Mouse (Mus musculus): Measurements from ENCODE around the gene Exosc1. TPM values are rescaled to one million over a fixed set of nuclear protein-coding genes. Genes with fewer than 3 reads are reported as not detected.

Exosc1 gene
- polyA plus RNA-seq, 1 experiment from 2014 or later = 32.3 TPM

DNA sequence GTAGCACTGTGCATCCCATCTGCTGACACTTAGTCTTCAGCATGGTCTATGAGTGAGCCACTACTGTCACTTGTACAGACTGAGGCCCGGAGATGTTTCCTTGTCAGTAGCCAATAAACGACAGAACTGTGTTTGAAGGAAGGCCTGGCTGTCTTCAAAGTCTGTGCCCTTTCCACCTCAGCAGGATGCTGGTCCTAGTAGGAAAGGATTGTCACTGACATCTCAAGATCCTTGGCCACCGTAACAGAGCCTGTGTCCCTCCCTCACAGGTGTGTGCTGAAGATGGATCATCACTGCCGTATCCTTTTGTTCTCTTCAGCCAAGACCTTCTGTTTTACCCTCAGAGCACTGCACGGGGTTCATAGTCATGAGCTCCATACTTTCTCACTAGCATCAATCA, 5.3 kb upstream of the Exosc1 start:
- peaks cover 57% of the 10 kb centered on the region for H3K36me3 ChIP-seq (ENCODE audit: control insufficient read depth, insufficient read depth)
- H3K4me3 ChIP-seq (ENCODE audit: low read depth, low read length) = no peak overlapping the region
- H3K9ac ChIP-seq (ENCODE audit: low read depth, low read length) = no peak overlapping the region
- H3K4me2 ChIP-seq (replicated peaks; ENCODE audit: low read depth) = no peak overlapping the region
- TF ChIP-seq CTCF (IDR thresholded peaks at IDR 0.05; ENCODE audit: low read depth) = no peak
- no peaks in the 10 kb centered on the region; the same call in 1 of the 2 replicates for H3K4me1 ChIP-seq (replicated peaks; ENCODE audit: control insufficient read depth, insufficient read depth, low read length)
- H3K27me3 ChIP-seq (replicated peaks; ENCODE audit: control insufficient read depth, insufficient read depth, low read length) = no peaks in the 10 kb centered on the region
- H3K9me3 ChIP-seq (ENCODE audit: control insufficient read depth) = no peaks in the 10 kb centered on the region
- no peak for ATAC-seq
- no peak overlapping the region for H3K27ac ChIP-seq (ENCODE audit: low read depth, low read length)
- 84% methylated on average over 5 of the region's 5 CpGs for WGBS

DNA sequence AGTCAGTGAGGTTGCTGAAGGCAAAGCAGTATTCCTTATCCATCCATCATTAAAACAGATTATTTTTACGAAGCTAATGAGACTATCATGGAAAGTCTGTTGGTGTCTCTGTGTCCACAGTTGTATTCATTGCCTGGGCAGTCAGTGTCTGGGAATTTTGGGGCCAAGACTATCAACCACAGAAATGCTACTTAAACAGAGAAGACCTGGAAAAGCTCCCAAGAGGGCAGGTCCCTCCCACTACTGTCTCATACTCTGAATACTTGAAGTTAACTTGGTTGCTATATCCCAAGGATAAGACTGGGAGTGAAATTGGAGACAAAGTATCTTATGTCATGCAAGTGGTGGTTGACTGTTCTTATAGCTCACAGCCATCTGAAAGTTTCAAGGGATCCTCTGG, 2.7 kb upstream of the Exosc1 start:
- H3K27me3 ChIP-seq (replicated peaks; ENCODE audit: control insufficient read depth, insufficient read depth, low read length) = no peaks in the 10 kb centered on the region
- peaks cover 36% of the 10 kb centered on the region for H3K36me3 ChIP-seq (ENCODE audit: control insufficient read depth, insufficient read depth)
- H3K9ac ChIP-seq (ENCODE audit: low read depth, low read length) = no peak overlapping the region
- no peak overlapping the region for H3K4me2 ChIP-seq (replicated peaks; ENCODE audit: low read depth)
- H3K4me1 ChIP-seq (replicated peaks; ENCODE audit: control insufficient read depth, insufficient read depth, low read length) = peaks cover 5% of the 10 kb centered on the region; the same call in 1 of the 2 replicates
- ATAC-seq = no peak
- 90% methylated on average over 1 of the region's 1 CpGs for WGBS
- no peak overlapping the region for H3K4me3 ChIP-seq (ENCODE audit: low read depth, low read length)
- H3K27ac ChIP-seq (ENCODE audit: low read depth, low read length) = no peak overlapping the region
- H3K9me3 ChIP-seq (ENCODE audit: control insufficient read depth) = no peaks in the 10 kb centered on the region
- no peak for TF ChIP-seq CTCF (IDR thresholded peaks at IDR 0.05; ENCODE audit: low read depth)

DNA sequence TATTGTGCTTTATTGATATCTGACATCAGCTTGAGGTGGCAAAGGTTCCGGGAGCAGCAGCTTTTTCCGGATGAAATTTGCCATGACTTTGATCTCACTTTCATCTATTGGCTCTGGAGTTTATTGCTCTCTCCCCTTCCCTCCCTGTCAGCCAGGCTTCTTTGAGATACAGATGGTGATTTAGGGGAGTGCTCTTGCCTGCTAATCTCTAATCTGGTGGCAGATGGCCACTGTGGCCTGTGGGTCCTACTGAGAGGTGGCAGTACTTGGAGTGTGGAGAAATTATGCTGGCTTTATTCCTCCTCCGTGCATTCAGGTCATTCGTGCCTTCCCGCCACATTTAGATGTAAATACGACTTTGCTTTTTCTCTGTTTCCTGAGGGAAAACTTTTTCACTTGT, 901 bp upstream of the Exosc1 start:
- Histone ChIP-seq H3K9ac (ENCODE audit: low read depth, low read length) (peak overlapping the region; percentile 67; the same call in 1 of the 2 replicates), H3K27ac (ENCODE audit: low read depth, low read length) (no peak overlapping the region), H3K27me3 (replicated peaks; ENCODE audit: control insufficient read depth, insufficient read depth, low read length) (no peaks in the 10 kb centered on the region), H3K4me1 (replicated peaks; ENCODE audit: control insufficient read depth, insufficient read depth, low read length) (peaks cover 5% of the 10 kb centered on the region; the same call in 1 of the 2 replicates), H3K9me3 (ENCODE audit: control insufficient read depth) (no peaks in the 10 kb centered on the region), H3K4me2 (replicated peaks; ENCODE audit: low read depth) (peak overlapping the region; percentile 90), H3K36me3 (ENCODE audit: control insufficient read depth, insufficient read depth) (peaks cover 19% of the 10 kb centered on the region), H3K4me3 (ENCODE audit: low read depth, low read length) (peak overlapping the region; percentile 90)
- ATAC-seq = no peak
- 23% methylated on average over 6 of the region's 6 CpGs for WGBS
- no peak for TF ChIP-seq CTCF (IDR thresholded peaks at IDR 0.05; ENCODE audit: low read depth)

DNA sequence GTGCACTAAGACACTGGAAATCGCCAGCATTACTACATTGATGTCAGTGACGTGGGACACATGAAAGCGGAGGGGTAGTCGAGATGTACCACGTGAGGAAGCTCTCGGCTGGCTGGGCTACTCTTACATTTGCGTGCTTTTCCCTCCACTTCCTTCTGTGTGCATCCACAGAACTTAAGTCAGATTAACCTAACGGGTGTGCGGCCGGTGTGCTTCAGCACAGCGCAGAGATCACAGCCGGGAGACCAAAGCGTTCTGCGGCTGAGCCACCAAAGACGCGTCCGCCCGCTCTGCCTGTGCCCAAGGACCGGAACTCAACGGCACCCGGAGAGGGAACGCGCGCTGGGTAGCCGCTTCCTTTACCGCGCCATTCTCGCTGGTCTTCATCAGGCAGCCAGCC, 537 bp downstream of the Exosc1 start:
- no peak for TF ChIP-seq CTCF (IDR thresholded peaks at IDR 0.05; ENCODE audit: low read depth)
- H3K27me3 ChIP-seq (replicated peaks; ENCODE audit: control insufficient read depth, insufficient read depth, low read length) = no peaks in the 10 kb centered on the region
- peak overlapping the region; percentile 90 for H3K4me2 ChIP-seq (replicated peaks; ENCODE audit: low read depth)
- peak; percentile 14; the same call in 1 of the 2 replicates for ATAC-seq
- peak overlapping the region; percentile 28; the same call in 1 of the 2 replicates for H3K27ac ChIP-seq (ENCODE audit: low read depth, low read length)
- H3K36me3 ChIP-seq (ENCODE audit: control insufficient read depth, insufficient read depth) = peaks cover 15% of the 10 kb centered on the region
- H3K9ac ChIP-seq (ENCODE audit: low read depth, low read length) = peak overlapping the region; percentile 67
- no peaks in the 10 kb centered on the region for H3K9me3 ChIP-seq (ENCODE audit: control insufficient read depth)
- H3K4me1 ChIP-seq (replicated peaks; ENCODE audit: control insufficient read depth, insufficient read depth, low read length) = peaks cover 5% of the 10 kb centered on the region; the same call in 1 of the 2 replicates
- peak overlapping the region; percentile 90 for H3K4me3 ChIP-seq (ENCODE audit: low read depth, low read length)
- WGBS = under 1% methylated on average over 28 of the region's 28 CpGs

DNA sequence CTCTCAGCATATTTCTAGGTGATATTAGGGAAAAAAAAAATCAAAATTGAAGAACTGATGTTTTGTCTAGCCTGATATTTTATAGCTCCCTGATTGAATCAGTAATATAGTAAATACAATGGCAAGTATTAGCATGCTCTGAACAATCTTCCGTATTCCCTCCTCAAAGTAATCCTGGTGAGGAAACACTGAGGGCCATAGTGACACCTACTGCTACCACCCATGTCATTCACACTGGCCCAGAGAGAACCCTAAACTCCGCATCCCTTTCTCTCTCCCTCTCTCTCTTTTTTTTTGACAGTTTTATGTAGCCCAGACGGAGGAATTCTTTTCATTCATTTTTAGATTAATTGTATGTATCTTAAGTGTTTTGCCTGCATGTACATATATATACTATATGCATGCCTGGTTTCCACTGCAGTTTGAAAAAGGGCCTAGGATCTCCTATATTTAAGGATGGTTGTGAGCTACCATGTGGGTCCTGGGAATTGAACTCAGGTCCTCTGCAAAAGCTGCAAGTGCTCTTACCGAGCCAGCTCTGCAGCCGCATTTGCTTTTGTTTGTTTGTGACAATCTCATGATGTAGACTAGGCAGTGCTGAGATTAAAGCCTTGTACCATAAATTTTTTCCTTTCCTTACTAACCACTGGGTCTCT, 12.7 kb downstream of the Exosc1 start:
- TF ChIP-seq CTCF (IDR thresholded peaks at IDR 0.05; ENCODE audit: low read depth) = no peak
- no peak overlapping the region for H3K9ac ChIP-seq (ENCODE audit: low read depth, low read length)
- H3K4me1 ChIP-seq (replicated peaks; ENCODE audit: control insufficient read depth, insufficient read depth, low read length) = no peaks in the 10 kb centered on the region
- 72% methylated on average over 5 of the region's 5 CpGs for WGBS
- H3K4me3 ChIP-seq (ENCODE audit: low read depth, low read length) = no peak overlapping the region
- H3K4me2 ChIP-seq (replicated peaks; ENCODE audit: low read depth) = no peak overlapping the region
- peaks cover 49% of the 10 kb centered on the region for H3K36me3 ChIP-seq (ENCODE audit: control insufficient read depth, insufficient read depth)
- H3K27me3 ChIP-seq (replicated peaks; ENCODE audit: control insufficient read depth, insufficient read depth, low read length) = no peaks in the 10 kb centered on the region
- no peaks in the 10 kb centered on the region for H3K9me3 ChIP-seq (ENCODE audit: control insufficient read depth)
- H3K27ac ChIP-seq (ENCODE audit: low read depth, low read length) = no peak overlapping the region
- ATAC-seq = no peak

DNA sequence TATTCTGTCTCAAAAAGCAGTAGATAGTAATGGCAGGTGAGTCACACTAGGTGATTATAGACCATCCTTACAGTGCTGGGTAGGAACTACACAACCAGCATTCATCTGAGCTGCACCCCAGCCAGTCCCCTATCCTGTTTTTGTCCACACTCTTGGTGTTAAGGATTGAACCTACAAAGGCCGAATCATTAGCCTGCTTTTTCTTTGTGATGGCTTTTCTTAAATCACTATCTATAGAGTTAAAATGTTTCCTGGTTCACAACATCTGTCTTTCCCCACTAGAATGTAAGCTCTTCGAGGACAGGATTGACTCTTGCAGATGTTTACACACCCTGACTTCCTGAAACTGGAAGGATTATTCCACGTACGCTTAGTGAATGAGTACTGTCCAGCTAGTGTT, 13.8 kb downstream of the Exosc1 start:
- no peak for TF ChIP-seq CTCF (IDR thresholded peaks at IDR 0.05; ENCODE audit: low read depth)
- Histone ChIP-seq H3K36me3 (ENCODE audit: control insufficient read depth, insufficient read depth) (peaks cover 45% of the 10 kb centered on the region), H3K27ac (ENCODE audit: low read depth, low read length) (no peak overlapping the region), H3K9me3 (ENCODE audit: control insufficient read depth) (no peaks in the 10 kb centered on the region), H3K9ac (ENCODE audit: low read depth, low read length) (no peak overlapping the region), H3K4me2 (replicated peaks; ENCODE audit: low read depth) (no peak overlapping the region), H3K4me3 (ENCODE audit: low read depth, low read length) (no peak overlapping the region), H3K27me3 (replicated peaks; ENCODE audit: control insufficient read depth, insufficient read depth, low read length) (no peaks in the 10 kb centered on the region), H3K4me1 (replicated peaks; ENCODE audit: control insufficient read depth, insufficient read depth, low read length) (no peaks in the 10 kb centered on the region)
- 55% methylated on average over 4 of the region's 4 CpGs for WGBS
- no peak for ATAC-seq

Measured in intestine, postnatal 0 days (tissue).